Mouse (Mus musculus): ENCODE measurements around the gene Olfr191.

- no peak for TF ChIP-seq POLR2A (IDR thresholded peaks at IDR 0.05; ENCODE audit: extremely low read depth, insufficient read depth, low read length)
- TF ChIP-seq CTCF (IDR thresholded peaks at IDR 0.05; ENCODE audit: extremely low read depth, insufficient read depth, low read length), result no peak
Observed at GRCm38 (mm10) chr16:59071755-59072154, 17.9 kb downstream of the Olfr191 start.
